In the genomic region with DNA sequence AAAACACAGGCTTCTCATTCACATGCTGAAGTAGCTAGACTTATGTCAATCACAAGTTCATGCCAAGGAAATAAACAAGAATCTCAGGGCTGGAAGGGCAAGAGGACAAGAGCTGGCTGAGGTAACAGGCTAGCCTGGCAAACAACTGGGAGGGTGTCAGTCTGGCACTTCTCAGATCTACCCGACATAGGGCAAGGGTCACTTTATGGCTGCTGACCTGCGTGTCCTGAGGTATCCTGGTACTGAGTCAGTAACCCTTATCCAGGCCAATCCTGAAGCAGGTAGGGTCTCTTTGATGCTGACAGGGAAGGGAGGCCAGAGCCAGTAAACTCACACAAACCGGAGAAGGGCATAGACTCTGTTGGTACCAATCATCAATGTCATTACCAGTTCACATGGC, we compare ENCODE assay signal across 25 mouse cellular contexts. TPM values are rescaled to one million over a fixed set of nuclear protein-coding genes. Genes with fewer than 3 reads are reported as not detected.
DNase-seq lines count a peak whose midpoint lies in the region; ATAC-seq and TF ChIP-seq lines count a peak whose summit lies in the region.
"Had no signal": no experiment of that assay in that cellular context is flagged by ENCODE, and none has a peak within 500 bp of the region (broad histone marks: within the 10 kb centered on the region; RNA-seq: fewer than 3 reads in every experiment).

No protein-coding gene starts in this region.

- peaks cover 89% of the 10 kb centered on the region for H3K36me3 ChIP-seq in hindbrain, embryonic 10.5 days
- peaks cover 41% of the 10 kb centered on the region for H3K36me3 ChIP-seq in hindbrain, embryonic 13.5 days
- H3K36me3 ChIP-seq in liver, adult 2 months (ENCODE audit: control insufficient read depth, insufficient read depth, low read length) = peaks cover 34% of the 10 kb centered on the region
- peaks cover 10% of the 10 kb centered on the region; the same call in 1 of the 2 replicates for H3K36me3 ChIP-seq in liver, embryonic 12.5 days
- H3K36me3 ChIP-seq in limb, embryonic 10.5 days = no peaks in the 10 kb centered on the region
- H3K36me3 ChIP-seq: G1E; limb, embryonic 13.5 days had no signal

- peak overlapping the region; percentile 95 for H3K27ac ChIP-seq in hindbrain, embryonic 10.5 days
- H3K27ac ChIP-seq in hindbrain, embryonic 13.5 days = no peak overlapping the region
- H3K27ac ChIP-seq in liver, adult 2 months (replicated peaks; ENCODE audit: insufficient read depth, low read depth, low read length) = peak overlapping the region; percentile 77
- H3K27ac ChIP-seq in liver, embryonic 12.5 days = no peak overlapping the region
- H3K27ac ChIP-seq in limb, embryonic 10.5 days = no peak overlapping the region
- H3K27ac ChIP-seq: heart, adult 2 months; hindbrain, embryonic 14.5 days; limb, embryonic 13.5 days; liver, embryonic 15.5 days; macrophage had no signal

- peaks cover 97% of the 10 kb centered on the region for H3K4me1 ChIP-seq in hindbrain, embryonic 10.5 days (replicated peaks)
- peaks cover 73% of the 10 kb centered on the region for H3K4me1 ChIP-seq in hindbrain, embryonic 13.5 days (replicated peaks)
- H3K4me1 ChIP-seq in liver, adult 2 months (ENCODE audit: control insufficient read depth, insufficient read depth, low read length) = peaks cover 39% of the 10 kb centered on the region
- peaks cover 16% of the 10 kb centered on the region; the same call in 1 of the 2 replicates for H3K4me1 ChIP-seq in liver, embryonic 12.5 days
- H3K4me1 ChIP-seq in limb, embryonic 10.5 days = peaks cover 58% of the 10 kb centered on the region

- no peak for ATAC-seq in hindbrain, embryonic 13.5 days (ENCODE audit: low FRiP score)
- no peak for ATAC-seq in liver, embryonic 12.5 days
- no peak for ATAC-seq in granulocyte monocyte progenitor cell, adult 5-6 weeks (replicated peaks; ENCODE audit: poor library complexity, severe bottlenecking)
- ATAC-seq: inflammation-experienced regulatory T-cells, adult 6 months; Patski had no signal

- no peaks in the 10 kb centered on the region for H3K79me2 ChIP-seq in liver, adult 2 months (ENCODE audit: control insufficient read depth, insufficient read depth, low read length)

- H3K9me3 ChIP-seq in hindbrain, embryonic 10.5 days = no peaks in the 10 kb centered on the region
- H3K9me3 ChIP-seq in hindbrain, embryonic 13.5 days = no peaks in the 10 kb centered on the region
- no peaks in the 10 kb centered on the region for H3K9me3 ChIP-seq in liver, embryonic 12.5 days (replicated peaks)
- no peaks in the 10 kb centered on the region for H3K9me3 ChIP-seq in limb, embryonic 10.5 days (replicated peaks)
- H3K9me3 ChIP-seq: forebrain, embryonic 10.5 days; G1E; limb, embryonic 13.5 days; liver, embryonic 15.5 days had no signal

- TF ChIP-seq CTCF in liver, adult 2 months (IDR thresholded peaks at IDR 0.05; ENCODE audit: low read depth, low read length) = no peak

- no peak overlapping the region for H3K9ac ChIP-seq in hindbrain, embryonic 13.5 days
- no peak overlapping the region for H3K9ac ChIP-seq in liver, adult 2 months (ENCODE audit: low read depth, low read length)
- no peak overlapping the region for H3K9ac ChIP-seq in liver, embryonic 12.5 days
- H3K9ac ChIP-seq: hindbrain, embryonic 14.5 days; limb, embryonic 13.5 days; liver, embryonic 15.5 days had no signal

- no peak for DNase-seq in hindbrain, embryonic 10.5 days (ENCODE audit: low spot score)
- peak; percentile 96 for DNase-seq in liver, adult 2 months (ENCODE audit: extremely low read depth, low read depth, low spot score)
- DNase-seq in CD4-positive helper T cell, adult 2 months (ENCODE audit: low read depth, low spot score) = peak; percentile 34
- DNase-seq in kidney, postnatal 14 days = peak; percentile 70
- DNase-seq in limb, embryonic 10.5 days (ENCODE audit: low spot score) = no peak
- DNase-seq: adrenal gland, adult 2 months; cerebellum, adult 11 months; cerebellum, postnatal 10 days; gastrocnemius, postnatal 25 days; heart, adult 2 months; layer of hippocampus, postnatal 36 days; thymus, postnatal 25 days had no signal

- WGBS in hindbrain, embryonic 10.5 days = 82% methylated on average over 3 of the region's 3 CpGs
- WGBS in hindbrain, embryonic 13.5 days = 86% methylated on average over 3 of the region's 3 CpGs
- 18% methylated on average over 3 of the region's 3 CpGs for whole genome bisulfite sequencing in liver, adult 2 months
- WGBS in liver, embryonic 12.5 days (ENCODE audit: insufficient replicate concordance) = 67% methylated on average over 3 of the region's 3 CpGs
- WGBS in limb, embryonic 10.5 days = 49% methylated on average over 3 of the region's 3 CpGs

- no peak overlapping the region for H3K4me2 ChIP-seq in hindbrain, embryonic 13.5 days
- no peak overlapping the region for H3K4me2 ChIP-seq in liver, embryonic 12.5 days
- H3K4me2 ChIP-seq: hindbrain, embryonic 14.5 days; limb, embryonic 13.5 days; liver, embryonic 15.5 days had no signal

- no peak overlapping the region for H3K4me3 ChIP-seq in hindbrain, embryonic 10.5 days
- no peak overlapping the region for H3K4me3 ChIP-seq in hindbrain, embryonic 13.5 days
- no peak overlapping the region for H3K4me3 ChIP-seq in liver, adult 2 months (ENCODE audit: insufficient read depth, low read depth, low read length)
- H3K4me3 ChIP-seq in liver, embryonic 12.5 days = no peak overlapping the region
- no peak overlapping the region for H3K4me3 ChIP-seq in limb, embryonic 10.5 days
- H3K4me3 ChIP-seq: forebrain, embryonic 10.5 days; heart, adult 2 months; limb, embryonic 13.5 days; liver, embryonic 15.5 days had no signal

- no peak for TF ChIP-seq POLR2A in liver, adult 2 months (IDR thresholded peaks at IDR 0.05; ENCODE audit: extremely low read depth, insufficient read depth, low read length)

- H3K27me3 ChIP-seq in hindbrain, embryonic 10.5 days (ENCODE audit: insufficient read depth, poor library complexity, severe bottlenecking) = no peaks in the 10 kb centered on the region
- no peaks in the 10 kb centered on the region for H3K27me3 ChIP-seq in hindbrain, embryonic 13.5 days
- H3K27me3 ChIP-seq in liver, adult 2 months (ENCODE audit: control insufficient read depth, insufficient read depth, low read length) = no peaks in the 10 kb centered on the region
- H3K27me3 ChIP-seq in liver, embryonic 12.5 days (replicated peaks) = no peaks in the 10 kb centered on the region; the same call in 1 of the 2 replicates
- no peaks in the 10 kb centered on the region for H3K27me3 ChIP-seq in limb, embryonic 10.5 days (ENCODE audit: low read depth, poor library complexity, severe bottlenecking)
- H3K27me3 ChIP-seq: limb, embryonic 13.5 days; liver, embryonic 15.5 days; Patski had no signal

RNA-seq across cellular contexts. Expression of gene Nuak2, which starts 12.6 kb away (rescaled TPM):
- polyA plus RNA-seq in hindbrain, embryonic 10.5 days (2016; fragmentation: Nextera tagmentation; extraction: Ambion mirVana) = 42.3 and 44.4 TPM in 2 replicates
- polyA plus RNA-seq in hindbrain, embryonic 13.5 days (2015; fragmentation: Nextera tagmentation; extraction: Ambion mirVana) = 17.6 and 22.5 TPM in 2 replicates
- 3.8 and 4.8 TPM in 2 replicates for total RNA-seq in liver, adult 2 months (2014; rRNA removed)
- polyA plus RNA-seq in liver, adult 2 months (2012; rRNA removed) = 6.4 and 8.0 TPM in 2 replicates
- polyA plus RNA-seq in liver, embryonic 12.5 days (2016; fragmentation: Nextera tagmentation; extraction: Ambion mirVana) = 1.3 and 1.7 TPM in 2 replicates
- total RNA-seq in granulocyte monocyte progenitor cell, adult 5-6 weeks (2014; fragmentation: Nextera tagmentation) = 37.2 and 40.4 TPM in 2 replicates
- 19.3 and 21.7 TPM in 2 replicates for total RNA-seq in granulocyte monocyte progenitor cell, adult 5-6 weeks (2017)
- polyA plus RNA-seq in limb, embryonic 10.5 days (2016; fragmentation: Nextera tagmentation; extraction: Ambion mirVana) = 0.84 and 0.92 TPM in 2 replicates
- polyA plus RNA-seq: G1E had no signal

RNA-seq across cellular contexts. Expression of gene Klhdc8a, which starts 30.1 kb away (rescaled TPM):
- polyA plus RNA-seq in hindbrain, embryonic 10.5 days (2016; fragmentation: Nextera tagmentation; extraction: Ambion mirVana) = 1.0 and 3.5 TPM in 2 replicates
- 5.1 and 5.4 TPM in 2 replicates for polyA plus RNA-seq in hindbrain, embryonic 13.5 days (2015; fragmentation: Nextera tagmentation; extraction: Ambion mirVana)
- 0.18 and 0.81 TPM in 2 replicates for total RNA-seq in liver, adult 2 months (2014; rRNA removed)
- polyA plus RNA-seq in liver, adult 2 months (2012; rRNA removed) = 1.2 and 1.4 TPM in 2 replicates
- polyA plus RNA-seq in liver, embryonic 12.5 days (2016; fragmentation: Nextera tagmentation; extraction: Ambion mirVana) = 0.06 and 0.07 TPM in 2 replicates
- total RNA-seq in granulocyte monocyte progenitor cell, adult 5-6 weeks (2014; fragmentation: Nextera tagmentation) = not detected in 2 replicates
- total RNA-seq in granulocyte monocyte progenitor cell, adult 5-6 weeks (2017) = not detected in 2 replicates
- not detected in 2 replicates for polyA plus RNA-seq in limb, embryonic 10.5 days (2016; fragmentation: Nextera tagmentation; extraction: Ambion mirVana)
- total RNA-seq: CH12.LX had no signal
- polyA plus RNA-seq: G1E; inflammation-experienced regulatory T-cells, adult 6 months; macrophage; stomach, embryonic 14.5 days had no signal

Comparison
In these comparisons a context has a peak if more than half of its experiments do, and no peak if none do; other contexts are left out.
1. H3K27ac ChIP-seq: peak in hindbrain, embryonic 10.5 days (single experiment) and liver, adult 2 months (single experiment); none in hindbrain, embryonic 13.5 days (single experiment), liver, embryonic 12.5 days (single experiment) and limb, embryonic 10.5 days (single experiment).
2. DNase-seq: peak in liver, adult 2 months (single experiment), CD4-positive helper T cell, adult 2 months (single experiment) and kidney, postnatal 14 days (single experiment); none in hindbrain, embryonic 10.5 days (single experiment) and limb, embryonic 10.5 days (single experiment).